Mouse (Mus musculus) megakaryocyte, embryonic 14.5 days (primary cell): ENCODE results near the gene Mpv17. TPM values are rescaled to one million over a fixed set of nuclear protein-coding genes. Genes with fewer than 3 reads are reported as not detected.

Experiments used
- H3K27me3 ChIP-seq: replicated peaks from 2 replicates; pipeline ENCODE3; 2012; ENCODE audit warnings: inconsistent platforms
- H3K36me3 ChIP-seq: replicated peaks from 2 replicates; pipeline ENCODE3; 2012; ENCODE audit warnings: low read length, inconsistent platforms, mixed read lengths
- H3K4me1 ChIP-seq: 2 replicates; pipeline ENCODE4 v1.6.1; 2012; ENCODE audit warnings: inconsistent platforms
- H3K4me3 ChIP-seq: replicated peaks from 2 replicates; pipeline ENCODE3; 2012; ENCODE audit warnings: moderate library complexity, mild to moderate bottlenecking, inconsistent platforms
- H3K9me3 ChIP-seq: 2 replicates; pipeline ENCODE4 v1.6.1; 2012; ENCODE audit warnings: inconsistent platforms
- FLI1 ChIP-seq: IDR thresholded peaks from 2 replicates; pipeline ENCODE4 v1.6.1; 2012; ENCODE audit warnings: low read length, inconsistent platforms, mixed read lengths
- GATA1 ChIP-seq: IDR thresholded peaks from 3 replicates; pipeline ENCODE4 v1.6.1; 2012; ENCODE audit warnings: mixed read lengths, low read length, inconsistent platforms, borderline replicate concordance
- polyA plus RNA-seq: library from polyadenylated mRNA; stranded (reverse); fragments of >175 nt; gene quantifications from 2 replicates; pipeline ENCODE4 v1.2.3, GENCODE M21; 2012; ENCODE audit warnings: low replicate concordance; ENCODE audit not compliant: insufficient read depth

Mpv17 gene
- polyA plus RNA-seq, 1 experiment: 46.6 TPM

- peaks cover 40% of the 10 kb centered on the region for H3K4me1 ChIP-seq
- H3K36me3 ChIP-seq: peaks cover 22% of the 10 kb centered on the region
- H3K4me3 ChIP-seq: peak overlapping the region; percentile 46
- H3K9me3 ChIP-seq: no peaks in the 10 kb centered on the region
- no peak for TF ChIP-seq GATA1
- TF ChIP-seq FLI1: no peak
- no peaks in the 10 kb centered on the region for H3K27me3 ChIP-seq
Observed at GRCm38 (mm10) chr5:31183678-31184077, 29.6 kb upstream of the Mpv17 start.

GRCm38 (mm10) chr5:31181183-31181770 lies 27.2 kb upstream of the Mpv17 start:
- no peak for TF ChIP-seq GATA1
- TF ChIP-seq FLI1: no peak
- Histone ChIP-seq H3K4me1 (peaks cover 59% of the 10 kb centered on the region), H3K36me3 (peaks cover 8% of the 10 kb centered on the region), H3K9me3 (no peaks in the 10 kb centered on the region), H3K27me3 (no peaks in the 10 kb centered on the region), H3K4me3 (peak overlapping the region; percentile 95)

GRCm38 (mm10) chr5:31179766-31180630 lies 25.9 kb upstream of the Mpv17 start, which contains the start of the genes Gm29609 and Gtf3c2:
TSS of gene Gm29609 (minus strand) at chr5:31179911.
TSS of gene Gtf3c2 (minus strand) at chr5:31180144.
- H3K4me3 ChIP-seq: peak within 1 kb of the TSS; percentile 95
- TF ChIP-seq FLI1 (peak; percentile 61; the same call in 1 of the 2 replicates), GATA1 (no peak)
- H3K27me3 ChIP-seq: no peaks in the 10 kb centered on the region
- no peaks in the 10 kb centered on the region for H3K9me3 ChIP-seq
- H3K4me1 ChIP-seq: peaks cover 60% of the 10 kb centered on the region
- H3K36me3 ChIP-seq: peaks cover 12% of the 10 kb centered on the region

GRCm38 (mm10) chr5:31179301-31179765 lies 25.3 kb upstream of the Mpv17 start:
- peaks cover 17% of the 10 kb centered on the region for H3K36me3 ChIP-seq
- peak overlapping the region; percentile 95 for H3K4me3 ChIP-seq
- no peak for TF ChIP-seq GATA1
- no peak for TF ChIP-seq FLI1
- no peaks in the 10 kb centered on the region for H3K27me3 ChIP-seq
- peaks cover 60% of the 10 kb centered on the region for H3K4me1 ChIP-seq
- H3K9me3 ChIP-seq: no peaks in the 10 kb centered on the region

- TF ChIP-seq FLI1: no peak
- no peak for TF ChIP-seq GATA1
- Histone ChIP-seq H3K36me3 (peaks cover 94% of the 10 kb centered on the region), H3K27me3 (no peaks in the 10 kb centered on the region), H3K9me3 (no peaks in the 10 kb centered on the region), H3K4me3 (no peak overlapping the region), H3K4me1 (peaks cover 7% of the 10 kb centered on the region; the same call in 1 of the 2 replicates)
Observed at GRCm38 (mm10) chr5:31168630-31169029, 14.6 kb upstream of the Mpv17 start.

GRCm38 (mm10) chr5:31164878-31165277 lies 10.8 kb upstream of the Mpv17 start:
- peaks cover 99% of the 10 kb centered on the region for H3K36me3 ChIP-seq
- peaks cover 20% of the 10 kb centered on the region for H3K4me1 ChIP-seq

GRCm38 (mm10) chr5:31162462-31162861 lies 8.4 kb upstream of the Mpv17 start:
- Histone ChIP-seq H3K36me3 (peaks cover 99% of the 10 kb centered on the region), H3K9me3 (no peaks in the 10 kb centered on the region), H3K4me1 (peaks cover 20% of the 10 kb centered on the region), H3K27me3 (no peaks in the 10 kb centered on the region), H3K4me3 (no peak overlapping the region)
- no peak for TF ChIP-seq GATA1

More at GRCm38 (mm10) chr5:31164878-31165277, 10.8 kb upstream of the Mpv17 start:
- Histone ChIP-seq H3K4me3 (no peak overlapping the region), H3K9me3 (no peaks in the 10 kb centered on the region), H3K27me3 (no peaks in the 10 kb centered on the region)
- TF ChIP-seq FLI1 (no peak), GATA1 (no peak)

GRCm38 (mm10) chr5:31153516-31154151 lies 417 bp downstream of the Mpv17 start:
- H3K27me3 ChIP-seq: no peaks in the 10 kb centered on the region
- peaks cover 39% of the 10 kb centered on the region for H3K4me1 ChIP-seq
- H3K4me3 ChIP-seq: peak overlapping the region; percentile 99
- peaks cover 56% of the 10 kb centered on the region for H3K36me3 ChIP-seq
- TF ChIP-seq FLI1: no peak
- TF ChIP-seq GATA1: no peak
- no peaks in the 10 kb centered on the region for H3K9me3 ChIP-seq

GRCm38 (mm10) chr5:31151746-31152145 lies 2.3 kb downstream of the Mpv17 start:
- Histone ChIP-seq H3K4me3 (peak overlapping the region; percentile 31), H3K9me3 (no peaks in the 10 kb centered on the region), H3K27me3 (no peaks in the 10 kb centered on the region), H3K36me3 (peaks cover 53% of the 10 kb centered on the region), H3K4me1 (peaks cover 43% of the 10 kb centered on the region)
- TF ChIP-seq GATA1 (no peak), FLI1 (no peak)

GRCm38 (mm10) chr5:31149781-31150180 lies 4.3 kb downstream of the Mpv17 start:
- no peak for TF ChIP-seq GATA1
- no peak for TF ChIP-seq FLI1
- Histone ChIP-seq H3K36me3 (peaks cover 58% of the 10 kb centered on the region), H3K9me3 (no peaks in the 10 kb centered on the region), H3K27me3 (no peaks in the 10 kb centered on the region), H3K4me1 (peaks cover 42% of the 10 kb centered on the region), H3K4me3 (no peak overlapping the region)
